Comparison of ENCODE assay signal across 24 mouse cellular contexts in the genomic region with DNA sequence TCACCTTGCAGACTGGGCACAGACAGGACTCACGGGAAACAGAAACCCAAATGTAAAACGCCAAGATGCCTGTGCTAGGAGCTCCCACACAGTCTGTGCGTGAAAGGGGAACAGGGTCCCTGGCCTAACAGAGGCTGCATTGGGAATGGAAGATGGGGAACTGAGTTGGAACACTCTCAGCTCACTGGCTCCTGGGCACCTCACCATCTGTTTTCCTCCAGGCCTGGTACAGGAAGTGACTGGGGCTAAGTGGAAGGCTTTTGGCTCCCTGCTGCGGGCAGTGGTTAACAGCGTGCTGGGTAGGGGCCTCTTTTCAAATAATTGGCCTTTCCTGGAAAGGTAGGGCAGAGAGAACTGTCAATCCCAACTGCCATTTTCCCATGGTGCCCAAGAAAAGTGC. TPM values are rescaled to one million over a fixed set of nuclear protein-coding genes. Genes with fewer than 3 reads are reported as not detected.
DNase-seq lines count a peak whose midpoint lies in the region; ATAC-seq lines count a peak whose summit lies in the region.
"Had no signal": no experiment of that assay in that cellular context is flagged by ENCODE, and none has a peak within 500 bp of the region (broad histone marks: within the 10 kb centered on the region; RNA-seq: fewer than 3 reads in every experiment).

No protein-coding gene starts in this region.

- peaks cover 5% of the 10 kb centered on the region; the same call in 1 of the 2 replicates for H3K27me3 ChIP-seq in liver, embryonic 12.5 days (replicated peaks)
- H3K27me3 ChIP-seq: liver, embryonic 15.5 days had no signal

- no peak for ATAC-seq in liver, embryonic 12.5 days
- ATAC-seq: forebrain, embryonic 14.5 days; hindbrain, postnatal 0 days had no signal

- 30% methylated on average over 5 of the region's 5 CpGs for WGBS in liver, embryonic 12.5 days (ENCODE audit: insufficient replicate concordance)
- 19% methylated on average over 5 of the region's 5 CpGs for WGBS in macrophage (ENCODE audit: missing documents)

- H3K9ac ChIP-seq in liver, embryonic 12.5 days: no peak overlapping the region
- H3K9ac ChIP-seq: liver, embryonic 15.5 days had no signal

- peak; percentile 28 for DNase-seq in liver
- DNase-seq in induced T-regulatory cell, adult 2 months (ENCODE audit: low read depth): peak; percentile 66
- DNase-seq in adrenal gland, postnatal 36 days: no peak
- no peak for DNase-seq in left cerebral cortex, postnatal 25 days (ENCODE audit: low spot score in 2 of 2)
- DNase-seq in adrenal gland, adult 8-10 months: no peak
- DNase-seq: adrenal gland, postnatal 10 days; gastrocnemius, postnatal 36 days; kidney, adult 8-10 months; kidney, postnatal 36 days; layer of hippocampus, adult 9-11 months; lung, postnatal 10 days; right cerebral cortex, postnatal 4 days; thymus, postnatal 25 days had no signal

- H3K36me3 ChIP-seq in liver, embryonic 12.5 days: no peaks in the 10 kb centered on the region
- no peaks in the 10 kb centered on the region for H3K36me3 ChIP-seq in macrophage (ENCODE audit: inconsistent target)
- H3K36me3 ChIP-seq: heart, embryonic 10.5 days; liver, embryonic 15.5 days had no signal

- no peaks in the 10 kb centered on the region for H3K79me2 ChIP-seq in macrophage (ENCODE audit: inconsistent target)

- H3K27ac ChIP-seq in liver, embryonic 12.5 days: no peak overlapping the region
- H3K27ac ChIP-seq in macrophage: peak overlapping the region; percentile 19; the same call in 1 of the 2 replicates
- H3K27ac ChIP-seq: heart, embryonic 10.5 days; hindbrain, postnatal 0 days; liver, embryonic 15.5 days had no signal

- no peaks in the 10 kb centered on the region for H3K9me3 ChIP-seq in liver, embryonic 12.5 days (replicated peaks)
- H3K9me3 ChIP-seq: heart, embryonic 10.5 days; liver, embryonic 15.5 days had no signal

- H3K4me1 ChIP-seq in liver, embryonic 12.5 days: peaks cover 15% of the 10 kb centered on the region; the same call in 1 of the 2 replicates

- H3K4me3 ChIP-seq in liver, embryonic 12.5 days: no peak overlapping the region
- no peak overlapping the region for H3K4me3 ChIP-seq in macrophage (ENCODE audit: inconsistent target)
- H3K4me3 ChIP-seq: erythroblast, embryonic 14.5 days; heart, embryonic 10.5 days; liver, embryonic 15.5 days; myocyte had no signal

- intact Hi-C loops in left cerebral cortex, postnatal 25 days (cut with DNase I): no loop called here

- H3K4me2 ChIP-seq in liver, embryonic 12.5 days: no peak overlapping the region
- H3K4me2 ChIP-seq: liver, embryonic 15.5 days; midbrain, embryonic 11.5 days had no signal

RNA-seq across cellular contexts. Expression of a gene that starts 19.9 kb away (rescaled TPM):
- polyA plus RNA-seq in liver, embryonic 12.5 days (2016; fragmentation: Nextera tagmentation; extraction: Ambion mirVana): 35.7 TPM in 2 replicates
- 100 to 1,000 TPM in 1 of 26 experiments, 10 to 100 TPM in 24, 1 to 10 TPM in 1; 9.6 to 127 (median 52.2) TPM for total RNA-seq in macrophage (2018; cell fraction: chromatin; rRNA removed)
- 1,000 to 10,000 TPM in 24 of 26 experiments, 100 to 1,000 TPM in 2; 864 to 4,013 (median 2,083) TPM for total RNA-seq in macrophage (2018; cell fraction: cytosol; rRNA removed)
- 1,000 to 10,000 TPM in 1 of 26 experiments, 100 to 1,000 TPM in 24, 10 to 100 TPM in 1; 97.6 to 1,118 (median 541) TPM for total RNA-seq in macrophage (2018; cell fraction: nucleus; rRNA removed)
- polyA plus RNA-seq in macrophage (2018): 596 to 2,531 TPM (median 1,114 TPM) in 3 replicates
- total RNA-seq in adrenal gland, postnatal 36 days (2021): 100 to 1,000 TPM; 135 to 191 TPM
- total RNA-seq in left cerebral cortex, postnatal 25 days (2021): 10 to 100 TPM in 1 of 2 experiments, 1 to 10 TPM in 1; 9.9 to 13.5 TPM
- 100 to 1,000 TPM; 105 to 128 (median 116) TPM for total RNA-seq in adrenal gland, adult 8-10 months (2022)

RNA-seq across cellular contexts. Expression of a gene that starts 23.6 kb away (rescaled TPM):
- polyA plus RNA-seq in liver, embryonic 12.5 days (2016; fragmentation: Nextera tagmentation; extraction: Ambion mirVana): 19.5 and 23.4 TPM in 2 replicates
- total RNA-seq in macrophage (2018; cell fraction: chromatin; rRNA removed): 100 to 1,000 TPM in 1 of 26 experiments, 10 to 100 TPM in 25; 10.2 to 127 (median 30.9) TPM
- total RNA-seq in macrophage (2018; cell fraction: cytosol; rRNA removed): 10 to 100 TPM in 5 of 26 experiments, 1 to 10 TPM in 21; 2.6 to 12.8 (median 6.1) TPM
- total RNA-seq in macrophage (2018; cell fraction: nucleus; rRNA removed): 100 to 1,000 TPM in 7 of 26 experiments, 10 to 100 TPM in 18, 1 to 10 TPM in 1; 9.7 to 177 (median 37.1) TPM
- polyA plus RNA-seq in macrophage (2018): 4.7 to 18.2 TPM (median 4.8 TPM) in 3 replicates
- 1 to 10 TPM; 5.5 to 7.3 TPM for total RNA-seq in adrenal gland, postnatal 36 days (2021)
- 1 to 10 TPM; 1.7 to 2.9 TPM for total RNA-seq in left cerebral cortex, postnatal 25 days (2021)
- total RNA-seq in adrenal gland, adult 8-10 months (2022): 10 to 100 TPM; 10.6 to 14.0 (median 13.4) TPM

RNA-seq across cellular contexts. Expression of a gene that starts 27.1 kb away (rescaled TPM):
- 1.4 and 2.7 TPM in 2 replicates for polyA plus RNA-seq in liver, embryonic 12.5 days (2016; fragmentation: Nextera tagmentation; extraction: Ambion mirVana)
- total RNA-seq in macrophage (2018; cell fraction: chromatin; rRNA removed): 1 to 10 TPM in 6 of 26 experiments, not detected in 20; 1.2 to 2.9 (median 1.8) TPM
- 10 to 100 TPM in 10 of 26 experiments, 1 to 10 TPM in 16; 4.2 to 19.2 (median 9.2) TPM for total RNA-seq in macrophage (2018; cell fraction: cytosol; rRNA removed)
- 10 to 100 TPM in 6 of 26 experiments, 1 to 10 TPM in 18, not detected in 2; 1.1 to 15.3 (median 3.5) TPM for total RNA-seq in macrophage (2018; cell fraction: nucleus; rRNA removed)
- polyA plus RNA-seq in macrophage (2018): 4.1 to 21.4 TPM (median 7.4 TPM) in 3 replicates
- total RNA-seq in adrenal gland, postnatal 36 days (2021): under 1 TPM in 1 of 2 experiments, not detected in 1; 0.99 TPM
- not detected for total RNA-seq in left cerebral cortex, postnatal 25 days (2021)
- 1 to 10 TPM in 2 of 4 experiments, under 1 TPM in 1, not detected in 1; 0.81 to 1.5 (median 1.2) TPM for total RNA-seq in adrenal gland, adult 8-10 months (2022)
- total RNA-seq: gastrocnemius, postnatal 36 days had no signal
- polyA plus RNA-seq: erythroblast, embryonic 14.5 days; heart, embryonic 10.5 days; midbrain, embryonic 11.5 days had no signal

RNA-seq across cellular contexts. Expression of a gene that starts 34.8 kb away (rescaled TPM):
- polyA plus RNA-seq in liver, embryonic 12.5 days (2016; fragmentation: Nextera tagmentation; extraction: Ambion mirVana): 355 TPM in 2 replicates
- total RNA-seq in macrophage (2018; cell fraction: chromatin; rRNA removed): 100 to 1,000 TPM in 1 of 26 experiments, 10 to 100 TPM in 25; 15.1 to 108 (median 29.7) TPM
- 1,000 to 10,000 TPM in 1 of 26 experiments, 100 to 1,000 TPM in 25; 564 to 1,058 (median 751) TPM for total RNA-seq in macrophage (2018; cell fraction: cytosol; rRNA removed)
- 100 to 1,000 TPM in 25 of 26 experiments, 10 to 100 TPM in 1; 46.7 to 361 (median 143) TPM for total RNA-seq in macrophage (2018; cell fraction: nucleus; rRNA removed)
- polyA plus RNA-seq in macrophage (2018): 471 to 1,093 TPM (median 749 TPM) in 3 replicates
- total RNA-seq in adrenal gland, postnatal 36 days (2021): 100 to 1,000 TPM; 430 to 633 TPM
- total RNA-seq in left cerebral cortex, postnatal 25 days (2021): 10 to 100 TPM; 11.7 to 15.7 TPM
- total RNA-seq in adrenal gland, adult 8-10 months (2022): 100 to 1,000 TPM; 431 to 671 (median 563) TPM

RNA-seq across cellular contexts. Expression of a gene that starts 34.9 kb away (rescaled TPM):
- not detected in 2 replicates for polyA plus RNA-seq in liver, embryonic 12.5 days (2016; fragmentation: Nextera tagmentation; extraction: Ambion mirVana)
- total RNA-seq in macrophage (2018; cell fraction: chromatin; rRNA removed): 1 to 10 TPM in 5 of 26 experiments, not detected in 21; 3.0 to 7.9 (median 4.0) TPM
- under 1 TPM in 3 of 26 experiments, not detected in 23; 0.42 to 0.77 (median 0.47) TPM for total RNA-seq in macrophage (2018; cell fraction: cytosol; rRNA removed)
- 1 to 10 TPM in 3 of 26 experiments, not detected in 23; 3.0 to 3.6 (median 3.0) TPM for total RNA-seq in macrophage (2018; cell fraction: nucleus; rRNA removed)
- 0.87 TPM in 1 of 3 replicates, not detected in the others for polyA plus RNA-seq in macrophage (2018)
- not detected for total RNA-seq in adrenal gland, postnatal 36 days (2021)
- not detected for total RNA-seq in left cerebral cortex, postnatal 25 days (2021)
- total RNA-seq in adrenal gland, adult 8-10 months (2022): not detected
- total RNA-seq: adrenal gland, postnatal 10 days; gastrocnemius, postnatal 36 days; heart, postnatal 25 days; hindbrain, postnatal 0 days; neutrophil, adult 5-6 weeks had no signal
- polyA plus RNA-seq: erythroblast, embryonic 14.5 days; forebrain, embryonic 14.5 days; heart, embryonic 10.5 days; liver, embryonic 15.5 days; midbrain, embryonic 11.5 days had no signal

Comparison
In these comparisons a context has a peak if more than half of its experiments do, and no peak if none do; other contexts are left out.
1. DNase-seq: peak in liver (single experiment) and induced T-regulatory cell, adult 2 months (single experiment); none in adrenal gland, postnatal 36 days (0 of 2), left cerebral cortex, postnatal 25 days (0 of 2) and adrenal gland, adult 8-10 months (single experiment).
2. RNA of a gene that starts 19.9 kb away (total RNA-seq): 135 to 191 TPM in adrenal gland, postnatal 36 days and 105 to 128 TPM in adrenal gland, adult 8-10 months; 9.9 to 13.5 TPM in left cerebral cortex, postnatal 25 days; every median in the first group is over 4 times any median in the second.